Mouse (Mus musculus) cerebellum, adult 18-20 months (tissue): ENCODE measurements around the gene Hba-x.

Experiments used
- DNase-seq, 2 experiments: peaks; one replicate each; pipeline ENCODE4 v3.0.0; 2021

The Hba-x gene

DNA sequence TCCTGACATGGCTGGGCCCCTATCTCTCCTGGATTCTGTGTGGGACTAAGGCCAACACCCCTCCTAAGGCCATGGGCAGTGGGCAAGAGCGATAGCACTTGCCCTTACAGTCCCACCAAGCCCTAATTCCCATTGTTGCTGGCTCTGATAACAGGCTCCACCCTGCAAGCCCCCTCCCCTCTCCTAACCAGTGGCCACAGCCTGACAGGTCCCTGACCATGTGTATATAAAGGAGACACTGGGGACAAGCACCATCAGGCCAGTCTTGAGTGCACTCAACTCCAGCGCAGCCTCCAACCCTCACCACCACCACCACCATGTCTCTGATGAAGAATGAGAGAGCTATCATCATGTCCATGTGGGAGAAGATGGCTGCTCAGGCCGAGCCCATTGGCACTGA, at the start of gene Hba-x:
Hba-x (plus strand) TSS at position 54 of the 400 bp plus-strand sequence.
- no peak for DNase-seq

DNA sequence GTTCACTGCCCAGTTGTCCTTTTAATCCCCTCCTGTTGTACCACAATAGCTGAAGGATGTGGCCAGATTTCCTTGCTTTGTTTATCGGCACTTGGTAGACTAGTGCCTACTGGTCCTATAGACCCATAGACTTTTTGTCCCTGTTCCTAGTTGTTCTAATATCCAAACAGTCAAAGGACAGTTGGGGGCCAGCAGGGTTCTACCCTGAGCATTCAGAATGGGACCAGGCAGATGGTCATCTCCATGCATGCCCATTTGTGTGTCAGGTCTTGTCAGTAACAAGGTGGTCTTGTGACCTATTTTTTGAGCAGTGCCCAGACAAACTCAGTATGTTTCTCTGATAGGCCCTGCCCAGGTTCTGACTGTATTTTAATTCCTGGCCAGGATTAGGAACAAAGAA, 49.2 kb upstream of the Hba-x start:
- DNase-seq: peak; percentile 55 to 59

DNA sequence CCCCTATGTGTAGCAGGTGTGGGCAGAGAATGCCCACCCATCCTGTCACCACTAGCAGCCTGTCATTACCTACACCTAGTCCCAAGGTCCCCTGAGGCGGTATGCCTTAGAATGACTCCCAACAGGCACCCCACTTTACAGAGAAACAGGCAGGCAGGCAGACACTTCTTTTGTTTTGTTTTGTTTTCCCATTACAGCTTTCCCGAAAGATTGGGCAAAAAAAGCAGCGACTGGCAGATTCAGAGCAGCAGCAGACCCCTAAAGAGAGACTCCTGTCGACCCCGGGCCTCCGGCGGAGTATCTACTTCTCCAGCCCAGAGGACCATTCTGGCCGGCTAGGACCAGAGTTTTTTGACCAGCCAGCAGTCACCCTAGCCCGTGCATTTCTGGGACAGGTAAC, 48.6 kb upstream of the Hba-x start:
- no peak for DNase-seq

DNA sequence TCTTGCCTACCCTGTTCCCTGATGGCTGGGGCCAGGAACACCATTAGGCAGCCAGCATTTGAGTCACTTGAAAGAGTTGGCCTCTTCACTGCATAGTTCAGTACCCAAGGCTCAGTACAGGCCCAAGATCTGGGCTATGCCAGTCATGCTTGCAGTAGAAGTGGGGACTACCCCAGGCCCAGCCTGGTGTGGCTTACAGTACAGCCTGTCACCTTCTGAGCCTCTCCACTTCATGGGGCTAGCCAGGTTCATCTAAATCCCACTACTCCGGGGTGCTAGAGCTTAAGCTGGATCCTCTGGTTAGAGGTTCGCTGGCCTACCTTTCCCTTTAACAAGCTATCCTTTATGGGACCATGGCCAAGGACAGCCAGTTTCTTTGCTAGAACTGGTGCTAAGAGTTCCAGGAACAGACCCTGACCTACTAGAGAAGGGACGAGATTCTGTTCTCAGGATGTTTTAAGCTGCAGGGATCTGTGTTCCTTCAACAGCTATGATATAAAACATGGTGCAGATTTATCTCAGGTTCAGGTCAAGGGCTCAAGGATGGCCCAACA, 47.8 kb upstream of the Hba-x start:
- no peak for DNase-seq

- peak; percentile 64 to 74 for DNase-seq
These were observed 46.0 kb upstream of the Hba-x start for GRCm38 (mm10) chr11:32230220-32230619.

GRCm38 (mm10) chr11:32231125-32231524, 45.1 kb upstream of the Hba-x start:
- DNase-seq: no peak

GRCm38 (mm10) chr11:32232848-32233247, 43.4 kb upstream of the Hba-x start:
- DNase-seq: peak; percentile 45 to 49

GRCm38 (mm10) chr11:32233895-32234294, 42.3 kb upstream of the Hba-x start:
- peak in 1 of 2 experiments; percentile 52 for DNase-seq

- peak in 1 of 2 experiments; percentile 8 for DNase-seq
These were observed 41.2 kb upstream of the Hba-x start for GRCm38 (mm10) chr11:32234816-32235485.

DNA sequence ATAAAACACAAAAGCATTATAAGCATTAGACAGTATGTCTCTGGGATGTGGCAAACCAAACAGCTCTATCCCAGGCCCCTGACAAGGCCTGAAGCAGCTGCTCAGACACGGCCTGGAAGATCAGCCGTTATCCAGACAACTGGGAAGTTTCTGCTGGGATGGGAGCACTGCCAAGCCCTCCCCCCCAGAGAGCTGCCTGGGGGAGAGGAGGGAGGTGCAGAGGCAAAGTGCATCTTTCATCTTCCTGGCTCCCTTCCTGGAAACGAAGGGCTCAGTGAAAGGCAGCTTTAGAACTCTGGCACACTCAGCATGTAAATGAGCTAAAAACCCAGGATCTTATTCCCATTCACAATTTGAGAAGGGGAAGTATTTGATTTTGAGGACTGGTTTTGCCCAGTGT, 40.6 kb upstream of the Hba-x start:
- peak; percentile 50 to 54 for DNase-seq

- peak; percentile 4 to 32 for DNase-seq
These were observed 40.1 kb upstream of the Hba-x start for GRCm38 (mm10) chr11:32236132-32236531.

DNA sequence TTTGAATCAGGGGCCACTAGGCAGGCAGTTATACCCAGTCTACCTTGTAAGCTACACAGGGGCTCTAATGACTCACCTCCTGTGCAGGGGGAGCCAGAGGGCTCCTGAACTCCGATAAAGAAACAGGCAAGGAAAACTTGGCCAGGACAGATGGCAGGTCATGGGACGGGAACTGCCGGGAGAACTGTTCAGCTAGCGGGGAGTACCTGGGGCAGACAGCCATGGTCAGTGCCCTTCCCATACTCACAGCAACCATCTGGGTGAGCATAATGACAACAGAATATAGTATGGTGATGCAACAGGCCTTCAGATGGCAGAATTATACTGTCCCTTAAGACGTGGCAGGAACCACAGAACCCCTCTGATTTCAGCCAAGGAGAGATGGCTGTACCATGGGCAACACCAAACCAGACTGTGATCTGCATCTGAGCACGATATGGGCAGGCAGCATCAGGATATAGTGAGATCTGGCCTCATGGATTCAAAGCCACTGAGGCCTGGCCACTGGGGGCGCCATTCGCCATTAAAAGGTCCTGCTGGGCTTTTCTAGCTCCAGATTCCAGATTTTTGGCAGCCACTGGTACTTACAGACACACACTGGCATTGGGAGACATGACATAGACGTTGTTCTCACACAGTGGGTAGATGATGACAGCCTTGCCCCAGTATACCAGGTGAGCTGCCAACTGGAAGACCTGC, 39.3 kb upstream of the Hba-x start:
- DNase-seq: peak; percentile 72 to 78

DNA sequence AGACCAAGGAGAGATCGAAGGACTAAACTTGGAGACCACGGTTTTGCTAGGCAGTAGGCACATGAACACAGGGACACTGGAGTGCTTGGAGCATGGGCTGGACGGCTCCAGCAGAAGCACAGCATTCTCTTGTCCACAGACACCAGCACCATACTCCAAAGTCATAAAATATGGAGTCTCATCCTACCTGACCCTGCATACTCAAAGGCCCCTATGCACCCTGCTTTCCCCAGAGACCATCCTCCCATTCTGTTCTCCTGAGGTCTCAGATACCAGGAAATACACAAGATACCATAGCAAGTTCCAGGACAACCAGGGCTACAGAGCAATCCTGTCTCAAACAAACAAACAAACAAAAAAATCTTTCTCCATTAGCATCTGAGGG, 38.8 kb upstream of the Hba-x start:
- DNase-seq: no peak

GRCm38 (mm10) chr11:32238093-32238860, 37.9 kb upstream of the Hba-x start:
- peak; percentile 82 to 87 for DNase-seq

DNA sequence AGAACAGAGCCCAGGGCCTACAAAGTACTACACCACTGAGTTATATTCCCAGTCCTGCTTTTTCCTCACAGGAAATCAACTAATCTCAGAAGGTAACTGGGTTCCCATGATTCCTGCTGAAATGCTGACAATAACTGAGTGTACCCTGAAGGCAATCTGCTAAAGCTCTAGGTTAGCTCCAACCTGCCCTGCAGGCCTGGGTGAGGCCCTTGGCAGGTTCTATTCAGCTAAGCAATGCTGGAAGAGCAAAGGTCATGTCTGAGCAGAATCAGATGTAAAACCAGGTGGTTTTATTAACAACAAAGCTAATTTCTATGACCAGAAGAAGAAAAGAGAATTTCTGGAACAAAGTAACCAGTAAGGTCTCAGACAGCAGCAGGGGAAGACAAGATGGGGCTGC, 34.8 kb upstream of the Hba-x start:
- DNase-seq: no peak

- DNase-seq: no peak
These were observed 34.0 kb upstream of the Hba-x start for GRCm38 (mm10) chr11:32242209-32242608.

DNA sequence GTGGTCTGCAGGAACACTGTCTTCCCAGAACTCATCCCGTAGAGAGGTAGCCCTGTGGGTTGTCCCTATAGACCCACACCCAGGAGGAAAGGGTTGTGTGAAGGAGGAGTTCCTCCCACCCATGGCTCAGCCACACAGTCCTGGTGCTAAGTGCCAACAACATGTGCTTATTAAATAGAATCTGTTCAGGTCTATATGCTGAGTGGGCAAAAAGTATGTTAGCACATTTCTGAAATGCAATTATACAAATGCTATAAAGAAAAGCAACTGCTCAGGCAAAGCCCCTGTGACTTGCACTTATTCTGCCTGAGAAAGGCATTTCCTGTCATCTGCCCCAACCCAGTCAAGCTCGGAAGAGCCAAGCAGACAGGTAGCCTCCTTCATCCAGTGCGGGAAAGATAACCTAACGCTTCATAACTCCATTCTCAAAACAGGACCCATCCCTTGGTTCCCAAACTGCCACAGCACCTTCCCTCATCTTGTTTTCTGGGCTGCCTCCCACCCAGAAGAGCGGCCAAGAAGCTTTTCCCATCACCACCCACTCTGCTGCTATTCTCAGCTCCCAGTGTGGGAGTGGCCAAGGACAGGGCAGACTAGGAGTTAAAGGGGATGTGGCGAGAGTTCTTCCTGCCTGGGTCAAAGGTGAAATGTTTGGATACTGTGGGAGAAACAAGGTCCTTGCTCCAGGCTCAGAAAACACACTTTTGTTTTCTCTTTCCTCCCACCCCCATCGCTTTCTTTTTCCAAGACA, 32.8 kb upstream of the Hba-x start:
- DNase-seq: no peak

- DNase-seq: no peak
These were observed 32.1 kb upstream of the Hba-x start for GRCm38 (mm10) chr11:32244064-32244463.

GRCm38 (mm10) chr11:32244617-32245016, 31.6 kb upstream of the Hba-x start:
- no peak for DNase-seq

DNA sequence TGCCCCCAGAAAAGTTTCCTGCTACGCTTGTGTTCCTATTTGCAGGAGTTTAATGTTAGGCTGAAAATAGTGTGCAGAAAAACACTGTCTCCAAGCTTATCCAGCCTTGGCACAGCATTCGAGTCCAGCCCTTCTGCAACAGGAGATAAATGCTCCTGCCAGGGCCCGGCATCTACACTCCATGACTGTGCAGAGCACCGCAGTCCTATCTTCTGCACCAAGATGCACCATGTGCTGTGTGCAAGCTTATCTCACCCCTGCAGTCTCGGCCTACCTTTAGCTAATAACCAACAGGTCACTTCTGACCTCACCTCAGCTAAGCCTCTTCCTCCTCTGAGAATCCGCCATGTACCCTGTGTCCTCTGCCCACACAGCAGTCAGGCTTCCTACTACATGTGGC, 30.6 kb upstream of the Hba-x start:
- no peak for DNase-seq

GRCm38 (mm10) chr11:32247068-32247467, 29.1 kb upstream of the Hba-x start:
- no peak for DNase-seq

- DNase-seq: no peak
These were observed 27.9 kb upstream of the Hba-x start for GRCm38 (mm10) chr11:32248350-32248749.
